Mouse (Mus musculus) c-Kit-positive CD71-negative TER-119-negative erythroid progenitor cells, embryonic 14.5 days (primary cell): ENCODE results near the gene Thrsp.
"Not testable (repeated sequence)": the region's sequence is repeated elsewhere in the genome, so short reads cannot be mapped to it uniquely, and the experiment has no call there.

Experiments used
- DNase-seq: peaks from one replicate; pipeline ENCODE4 v3.0.0-alpha.2; 2013; ENCODE audit warnings: low read depth

Gene Thrsp

DNA sequence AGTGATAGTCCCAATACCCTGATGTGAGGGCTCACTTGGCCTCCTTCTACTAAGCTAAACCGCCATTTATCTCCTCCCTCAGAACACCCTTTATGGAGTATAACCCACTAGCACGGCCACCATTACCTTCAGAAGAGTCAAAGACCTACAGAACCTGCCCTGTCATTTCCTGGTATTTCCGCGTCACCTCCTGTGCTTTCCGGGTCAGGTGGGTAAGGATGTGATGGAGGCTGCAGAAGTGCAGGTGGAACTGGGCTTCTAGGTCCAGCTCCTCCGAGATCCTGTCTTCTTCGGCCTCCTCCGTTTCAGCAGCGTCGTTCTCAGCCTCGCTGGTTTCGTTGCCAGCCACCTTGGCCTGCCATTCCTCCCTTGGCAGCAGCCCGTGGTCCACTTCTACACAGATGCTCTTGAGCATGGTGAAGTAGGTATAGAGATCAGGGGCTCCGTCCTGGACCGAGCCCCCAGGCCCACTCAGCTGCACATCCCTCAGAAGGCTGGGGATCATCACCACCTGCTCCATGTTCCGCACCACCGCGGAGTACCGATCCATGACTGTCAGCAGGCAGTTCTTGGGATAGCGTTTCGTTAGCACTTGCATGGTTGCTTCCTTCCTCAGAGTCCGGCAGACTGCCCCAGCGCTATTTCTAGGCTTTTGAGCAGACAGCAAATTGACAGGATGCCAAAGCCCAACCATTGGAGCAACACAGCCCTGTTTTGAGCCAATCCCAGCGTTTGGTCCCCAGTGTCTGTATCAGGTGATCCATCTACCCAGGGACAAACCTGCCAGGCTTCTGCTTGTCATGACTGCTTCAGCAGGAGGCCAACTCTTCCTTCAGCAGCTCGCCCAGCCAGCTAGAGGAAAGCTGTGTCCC lies at the start of gene Thrsp:
Gene Thrsp (minus strand): TSS at position 825 of the 872 bp plus-strand sequence.
- no peak for DNase-seq

GRCm38 (mm10) chr7:97455577-97455976 lies 38.0 kb upstream of the Thrsp start:
- DNase-seq = no peak

GRCm38 (mm10) chr7:97454795-97455194 lies 37.3 kb upstream of the Thrsp start:
- DNase-seq = no peak

- DNase-seq = peak; percentile 32
These were observed 35.8 kb upstream of the Thrsp start for GRCm38 (mm10) chr7:97453141-97453921.

DNA sequence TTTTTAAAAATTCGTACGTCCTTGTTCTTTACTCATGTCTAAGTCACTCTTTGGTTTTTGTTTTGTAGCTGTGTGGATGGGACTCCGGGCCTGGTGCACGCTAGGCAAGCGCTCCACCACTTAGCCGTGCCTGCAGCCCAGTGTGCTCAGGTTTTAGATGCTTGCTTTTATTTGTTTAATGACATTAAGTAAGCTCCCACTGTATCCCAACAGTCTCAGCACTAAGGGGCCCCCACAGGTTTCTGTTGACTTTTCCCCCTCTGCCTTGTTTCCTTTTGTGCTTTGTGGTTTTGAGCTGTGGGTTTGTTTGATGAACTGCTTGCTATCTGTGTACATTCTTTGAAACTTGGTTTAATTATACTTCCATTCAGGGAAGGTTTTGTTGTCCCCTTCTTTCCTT lies 34.7 kb upstream of the Thrsp start:
- no peak for DNase-seq

DNA sequence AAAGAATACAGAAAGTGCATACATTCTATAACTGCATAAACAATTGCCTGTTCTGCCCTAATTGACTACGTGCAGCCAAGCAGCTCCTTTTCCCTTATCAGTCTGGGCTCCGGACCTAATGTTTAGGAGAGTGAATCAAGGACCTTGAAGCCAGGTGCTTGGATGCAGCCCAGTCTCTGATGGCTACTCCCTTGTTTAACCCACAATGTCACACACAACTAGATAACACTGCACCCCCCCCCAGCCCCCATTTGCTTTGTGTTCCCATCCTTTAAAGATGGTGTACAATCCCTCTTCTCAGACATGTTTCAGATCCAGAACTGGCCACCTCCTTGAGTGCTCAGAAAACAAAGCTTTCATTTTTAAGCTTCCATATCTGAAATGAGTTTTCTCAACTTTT lies 33.5 kb upstream of the Thrsp start, which contains the start of gene Kctd14:
Gene Kctd14 (plus strand): TSS at position 301 of the 400 bp plus-strand sequence.
- not testable (repeated sequence) for DNase-seq

- no peak for DNase-seq
These were observed 29.6 kb upstream of the Thrsp start for GRCm38 (mm10) chr7:97447050-97447531.

GRCm38 (mm10) chr7:97446171-97446925 lies 28.8 kb upstream of the Thrsp start:
- DNase-seq = no peak

GRCm38 (mm10) chr7:97438986-97439385 lies 21.5 kb upstream of the Thrsp start:
- no peak for DNase-seq

- no peak for DNase-seq
These were observed 17.0 kb upstream of the Thrsp start for GRCm38 (mm10) chr7:97434517-97434916.

DNA sequence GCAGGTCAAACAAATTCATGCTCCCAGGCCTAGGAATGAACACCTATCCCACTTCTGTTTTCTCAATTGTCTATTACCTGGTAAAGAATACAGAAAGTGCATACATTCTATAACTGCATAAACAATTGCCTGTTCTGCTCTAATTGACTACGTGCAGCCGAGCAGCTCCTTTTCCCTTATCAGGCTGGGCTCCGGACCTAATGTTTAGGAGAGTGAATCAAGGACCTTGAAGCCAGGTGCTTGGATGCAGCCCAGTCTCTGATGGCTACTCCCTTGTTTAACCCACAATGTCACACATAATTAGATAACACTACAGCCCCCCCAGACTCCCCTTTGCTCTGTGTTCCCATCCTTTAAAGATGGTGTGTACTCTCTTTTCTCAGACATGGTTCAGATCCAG lies 16.0 kb upstream of the Thrsp start:
- not testable (repeated sequence) for DNase-seq

DNA sequence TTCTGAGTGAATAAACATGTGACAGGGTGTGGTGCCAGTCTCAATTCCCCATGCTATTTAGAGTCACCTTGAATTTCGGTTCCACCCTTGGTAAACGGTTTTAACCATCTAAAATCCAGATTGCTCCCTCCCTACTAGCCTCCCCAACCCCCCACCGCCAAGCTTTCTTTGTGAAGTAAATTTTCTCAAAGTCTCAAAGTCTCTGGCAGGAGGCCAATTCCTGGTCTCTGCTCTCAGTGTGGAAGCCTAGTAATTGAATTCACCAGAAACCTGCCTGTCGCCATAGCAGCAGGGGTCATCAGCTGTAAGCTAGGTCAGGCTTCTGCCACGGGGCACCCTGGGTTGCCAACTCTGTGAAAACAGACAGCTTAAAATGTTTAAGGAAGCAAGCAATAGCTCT lies 12.2 kb upstream of the Thrsp start:
- DNase-seq = no peak

DNA sequence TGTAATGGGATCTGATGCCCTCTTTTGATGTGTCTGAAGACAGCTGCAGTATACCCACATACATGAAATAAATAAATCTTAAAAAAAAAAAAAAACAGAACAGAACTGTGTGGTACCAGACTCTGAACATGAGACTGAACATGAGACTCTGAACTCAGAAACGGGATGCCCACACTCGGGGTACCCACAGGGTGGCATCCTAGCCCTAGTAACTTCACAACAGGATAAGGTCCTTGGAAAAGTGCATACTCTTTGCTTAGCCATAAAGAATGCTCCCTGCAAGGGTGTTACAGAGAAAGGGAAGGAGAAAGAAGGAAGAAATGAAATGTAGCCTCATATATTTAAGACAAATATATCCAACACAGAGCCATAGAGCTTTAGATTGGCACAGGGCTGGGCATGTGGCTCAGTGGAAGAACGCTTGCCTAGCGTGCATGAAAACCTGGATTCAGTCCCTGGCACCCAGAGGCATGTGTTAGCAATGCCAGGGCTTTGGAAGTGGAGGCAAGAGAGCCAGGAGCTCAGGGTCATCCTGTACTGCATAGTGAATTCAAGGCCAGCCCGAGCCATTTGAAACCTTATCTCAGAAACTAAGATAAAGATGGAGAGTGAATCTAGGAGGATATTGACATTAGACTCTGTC lies 10.4 kb upstream of the Thrsp start:
- DNase-seq = no peak

GRCm38 (mm10) chr7:97427296-97427695 lies 9.8 kb upstream of the Thrsp start:
- DNase-seq = no peak

DNA sequence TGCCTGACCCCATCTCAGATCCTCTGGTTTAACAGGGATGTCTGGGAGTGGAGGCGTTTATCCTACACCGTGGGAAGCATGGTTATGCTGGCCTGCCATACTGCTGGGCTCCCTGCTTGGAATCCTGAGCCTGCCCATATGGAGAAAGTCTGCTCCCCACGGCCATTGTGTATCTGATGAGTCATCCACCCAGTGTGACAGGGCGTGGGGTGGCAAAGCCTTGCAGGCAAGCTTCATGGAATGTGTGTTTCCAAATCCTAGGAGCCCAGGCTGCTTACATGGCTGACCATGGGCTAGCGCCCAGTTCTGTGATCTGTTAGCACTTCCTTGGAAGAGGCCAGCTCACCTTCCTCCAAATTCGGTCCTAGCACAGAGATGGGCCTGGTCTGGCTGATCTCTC lies 9.0 kb upstream of the Thrsp start:
- DNase-seq = no peak

DNA sequence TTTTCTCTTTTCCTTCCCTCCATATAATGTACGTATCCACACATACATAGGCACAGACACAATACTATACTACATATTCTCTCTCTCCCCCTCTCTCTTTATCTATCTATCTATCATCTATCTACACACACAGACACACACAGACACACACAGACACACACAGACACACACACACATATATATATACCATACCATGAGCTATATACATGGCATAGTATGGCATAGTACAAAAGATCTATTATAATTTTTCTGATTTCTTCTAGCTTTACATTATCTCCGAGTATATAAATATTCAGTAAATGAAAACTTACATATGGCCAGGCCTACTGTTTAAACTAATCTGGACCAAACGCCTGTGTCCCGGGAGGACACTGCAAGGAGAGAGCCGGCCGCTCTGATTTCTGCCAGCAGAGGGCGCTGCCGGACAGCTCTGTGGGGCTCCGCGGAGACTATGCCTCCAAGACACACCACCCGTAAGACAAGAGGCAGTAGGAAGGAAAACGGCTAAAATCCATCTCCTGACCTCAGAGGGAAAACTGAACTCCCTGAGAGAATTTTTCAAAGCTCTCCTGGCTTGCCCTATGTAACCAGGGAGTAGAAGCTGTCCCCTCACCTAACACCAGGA lies 7.2 kb upstream of the Thrsp start:
- DNase-seq = peak; percentile 74

DNA sequence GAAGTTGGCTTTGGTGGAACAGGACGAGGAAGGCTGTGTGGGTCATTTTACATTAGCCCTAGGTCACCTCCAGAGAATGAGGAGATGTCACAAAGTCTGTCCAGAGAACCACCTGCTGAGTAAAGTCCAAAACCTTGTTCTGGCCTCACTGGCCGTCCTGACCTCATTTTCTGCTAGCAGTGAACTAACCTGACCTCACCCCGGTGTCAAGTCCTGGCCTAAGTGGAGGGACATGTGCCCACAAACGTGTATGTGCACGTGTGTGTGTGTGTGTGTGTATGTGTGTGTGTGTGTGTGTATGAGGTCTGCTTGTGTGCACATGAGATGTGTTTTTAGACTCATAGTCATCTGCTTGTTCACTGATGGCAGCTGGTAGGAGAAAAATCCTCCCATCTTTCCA lies 6.2 kb upstream of the Thrsp start:
- no peak for DNase-seq

- DNase-seq = no peak
These were observed 3.6 kb upstream of the Thrsp start for GRCm38 (mm10) chr7:97420958-97421651.

DNA sequence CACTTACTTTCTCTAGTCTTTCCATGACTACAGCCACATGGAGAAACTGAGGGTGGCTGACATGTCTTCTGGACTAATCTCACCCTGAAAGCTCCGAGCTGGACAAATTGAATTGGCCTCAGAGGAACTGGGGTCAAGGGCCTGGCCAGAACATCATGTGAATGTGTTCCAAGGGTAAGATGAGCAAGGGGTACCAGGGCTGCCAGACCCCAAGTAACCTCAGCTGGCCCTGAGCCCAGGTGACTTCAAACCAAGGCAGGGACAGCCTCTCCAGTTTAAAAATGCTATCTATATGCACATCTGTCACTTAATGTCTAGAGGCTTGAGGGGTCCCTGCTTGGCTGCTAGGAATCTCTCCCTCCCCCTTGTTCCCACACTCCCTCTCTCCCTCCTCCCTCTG lies 2.9 kb upstream of the Thrsp start:
- DNase-seq = no peak

- DNase-seq = no peak
These were observed 1.6 kb upstream of the Thrsp start for GRCm38 (mm10) chr7:97419163-97419562.

DNA sequence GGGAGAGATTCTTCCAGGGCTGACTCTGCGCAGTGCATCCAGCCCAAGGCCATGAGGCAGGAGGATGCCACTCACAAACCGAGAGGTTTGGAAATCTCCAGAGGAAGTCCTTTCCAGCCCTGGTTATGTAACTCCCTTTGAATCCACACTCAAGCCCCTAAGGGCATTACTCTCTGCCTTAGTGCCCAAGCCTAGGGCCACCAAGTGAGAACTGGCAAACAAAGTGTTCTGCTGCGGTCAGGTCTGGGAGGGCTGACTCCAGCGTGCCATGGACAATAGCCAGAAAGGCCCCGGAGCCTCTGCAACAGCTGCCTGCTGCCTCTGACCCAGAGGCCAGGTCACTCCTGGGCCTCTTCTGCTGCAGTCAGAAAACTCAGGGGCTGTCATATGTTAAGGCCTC lies 1.2 kb upstream of the Thrsp start:
- no peak for DNase-seq
